Mouse (Mus musculus) lung, postnatal 0 days (tissue): ENCODE measurements around the gene Nepro.

ENCODE experiments used
- CTCF ChIP-seq: IDR thresholded peaks from 2 replicates; pipeline ENCODE4 v1.5.1; 2016; ENCODE audit warnings: antibody characterized with exemption, mild to moderate bottlenecking
- EP300 ChIP-seq: IDR thresholded peaks from 2 replicates; pipeline ENCODE4 v1.6.1; 2016; ENCODE audit warnings: antibody characterized with exemption, mild to moderate bottlenecking, control low read depth

GRCm38 (mm10) chr16:44779494-44779893, 55.4 kb downstream of the Nepro start:
- TF ChIP-seq CTCF (no peak), EP300 (no peak)
